Mouse (Mus musculus): ENCODE results near the gene Pgghg. TPM values are rescaled to one million over a fixed set of nuclear protein-coding genes. Genes with fewer than 3 reads are reported as not detected.
A peak's percentile ranks its signal among the peaks of the same experiment; 100 is the strongest.
"Not testable (repeated sequence)": the region's sequence is repeated elsewhere in the genome, so short reads cannot be mapped to it uniquely, and the experiment has no call there.

Pgghg gene
- polyA plus RNA-seq, 1 experiment from 2014 or later, result 21.2 TPM

- Histone ChIP-seq H3K4me2 (no peak overlapping the region), H3K4me3 (replicated peaks) (no peak overlapping the region), H3K27ac (0 out of 2 replicates have a peak overlapping the region, but pooled peaks have one; percentile 41), H3K27me3 (replicated peaks) (no peaks in the 10 kb centered on the region), H3K9ac (no peak overlapping the region), H3K36me3 (no peaks in the 10 kb centered on the region), H3K4me1 (peaks cover 26% of the 10 kb centered on the region), H3K9me3 (no peaks in the 10 kb centered on the region)
- ATAC-seq (ENCODE audit: insufficient read depth, low FRiP score, low read depth), result no peak
- 44% methylated on average over 3 of the region's 3 CpGs for WGBS
These were observed 34.3 kb downstream of the Pgghg start for GRCm38 (mm10) chr7:140975465-140975864.

DNA sequence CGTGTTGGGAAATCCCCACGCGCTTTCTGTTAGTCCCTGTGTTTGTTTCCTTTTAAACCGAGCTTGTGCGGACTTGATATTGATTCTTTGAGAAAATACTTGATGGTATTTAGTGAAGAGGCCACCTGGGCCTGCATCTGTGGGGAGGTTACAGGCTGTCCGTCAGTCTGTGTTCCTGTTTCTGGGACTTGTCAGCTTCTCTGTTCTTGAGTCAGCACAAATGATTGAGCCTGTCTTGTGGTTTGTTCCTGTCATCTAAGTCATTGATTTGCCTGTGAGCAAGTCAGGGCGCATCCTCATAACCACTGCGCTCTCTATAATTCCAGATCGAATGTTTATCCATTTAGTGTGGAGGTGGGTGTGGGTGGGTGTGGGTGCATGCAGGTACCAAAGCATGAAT is 35.5 kb downstream of the Pgghg start:
- H3K9ac ChIP-seq; H3K9me3 ChIP-seq; ATAC-seq (ENCODE audit: insufficient read depth, low FRiP score, low read depth); H3K27ac ChIP-seq; H3K4me3 ChIP-seq (replicated peaks); H3K36me3 ChIP-seq; H3K27me3 ChIP-seq (replicated peaks); H3K4me2 ChIP-seq: not testable (repeated sequence)
- WGBS, result 79% methylated on average over 9 of the region's 9 CpGs
- H3K4me1 ChIP-seq, result peaks cover 16% of the 10 kb centered on the region

DNA sequence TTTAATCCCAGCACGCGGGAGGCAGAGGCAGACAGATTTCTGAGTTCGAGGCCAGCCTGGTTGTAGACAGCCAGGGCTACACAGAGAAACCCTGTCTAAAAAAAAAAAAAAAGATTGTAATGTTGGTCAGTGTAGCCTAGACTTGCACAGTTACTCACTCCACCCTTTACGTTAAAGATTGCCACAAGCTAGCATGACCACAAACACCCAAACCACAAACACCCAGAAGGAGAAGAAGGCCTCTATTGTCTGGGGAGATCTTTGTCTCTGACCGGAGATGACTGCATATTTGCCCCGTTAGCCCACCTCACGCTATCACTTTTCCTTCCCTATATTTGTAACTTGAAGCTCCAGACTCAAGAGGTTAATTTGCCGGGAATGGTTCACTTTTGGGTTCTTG is 40.5 kb downstream of the Pgghg start:
- H3K27ac ChIP-seq, result no peak overlapping the region
- no peaks in the 10 kb centered on the region for H3K9me3 ChIP-seq
- H3K4me1 ChIP-seq, result no peaks in the 10 kb centered on the region
- H3K4me3 ChIP-seq (replicated peaks), result no peak overlapping the region
- H3K9ac ChIP-seq, result no peak overlapping the region
- no peaks in the 10 kb centered on the region for H3K27me3 ChIP-seq (replicated peaks)
- 85% methylated on average over 8 of the region's 8 CpGs for WGBS
- ATAC-seq (ENCODE audit: insufficient read depth, low FRiP score, low read depth), result no peak
- H3K36me3 ChIP-seq, result no peaks in the 10 kb centered on the region
- no peak overlapping the region for H3K4me2 ChIP-seq

- 85% methylated on average over 7 of the region's 7 CpGs for WGBS
- no peak for ATAC-seq (ENCODE audit: insufficient read depth, low FRiP score, low read depth)
- H3K4me2 ChIP-seq, result no peak overlapping the region
- H3K4me3 ChIP-seq (replicated peaks), result no peak overlapping the region
- H3K4me1 ChIP-seq, result no peaks in the 10 kb centered on the region
- H3K27me3 ChIP-seq (replicated peaks), result no peaks in the 10 kb centered on the region
- no peak overlapping the region for H3K9ac ChIP-seq
- no peaks in the 10 kb centered on the region for H3K36me3 ChIP-seq
- H3K27ac ChIP-seq, result no peak overlapping the region
- no peaks in the 10 kb centered on the region for H3K9me3 ChIP-seq
These were observed 41.8 kb downstream of the Pgghg start for GRCm38 (mm10) chr7:140982971-140983370.

DNA sequence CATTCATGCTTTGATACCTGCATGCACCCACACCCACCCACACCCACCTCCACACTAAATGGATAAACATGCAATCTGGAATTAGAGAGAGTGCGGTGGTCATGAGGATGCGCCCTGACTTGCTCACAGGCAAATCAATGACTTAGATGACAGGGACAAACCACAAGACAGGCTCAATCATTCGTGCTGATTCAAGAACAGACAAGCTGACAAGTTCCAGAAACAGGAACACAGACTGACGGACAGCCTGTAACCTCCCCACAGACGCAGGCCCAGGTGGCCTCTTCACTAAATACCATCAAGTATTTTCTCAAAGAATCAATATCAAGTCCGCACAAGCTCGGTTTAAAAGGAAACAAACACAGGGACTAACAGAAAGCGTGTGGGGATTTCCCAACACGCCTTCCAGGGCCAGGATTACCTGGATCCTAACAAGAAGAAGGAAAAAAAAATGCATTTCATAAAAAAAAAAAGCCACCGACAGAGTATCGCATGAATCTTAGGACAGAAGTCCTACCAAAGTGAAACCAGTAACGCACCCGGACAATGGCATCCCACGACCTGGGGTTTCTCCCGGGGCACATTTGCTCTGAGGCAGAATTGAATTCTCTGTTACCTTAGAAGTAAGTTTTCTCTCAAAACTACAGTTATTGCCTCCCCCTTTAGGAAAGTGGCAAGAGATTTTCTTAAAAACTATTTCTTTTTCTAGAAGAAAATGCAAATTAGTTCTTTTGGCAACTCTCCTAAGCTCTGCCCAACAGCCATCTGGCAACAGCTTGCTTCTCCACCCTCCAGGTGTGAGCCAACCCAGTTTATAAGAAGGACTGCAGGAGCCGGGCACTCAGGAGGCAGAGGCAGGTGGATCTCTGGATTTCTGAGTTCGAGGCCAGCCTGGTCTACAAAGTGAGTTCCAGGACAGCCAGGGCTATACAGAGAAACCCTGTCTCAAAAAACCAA is 46.3 kb downstream of the Pgghg start:
- Histone ChIP-seq H3K4me3 (replicated peaks) (no peak overlapping the region), H3K27me3 (replicated peaks) (no peaks in the 10 kb centered on the region), H3K4me1 (peaks cover 5% of the 10 kb centered on the region), H3K27ac (no peak overlapping the region), H3K9me3 (no peaks in the 10 kb centered on the region), H3K36me3 (no peaks in the 10 kb centered on the region), H3K9ac (no peak overlapping the region), H3K4me2 (no peak overlapping the region)
- WGBS, result 69% methylated on average over 17 of the region's 17 CpGs
- no peak for ATAC-seq (ENCODE audit: insufficient read depth, low FRiP score, low read depth)

- H3K9me3 ChIP-seq, result no peaks in the 10 kb centered on the region
These were observed 47.8 kb downstream of the Pgghg start for GRCm38 (mm10) chr7:140989022-140989421.

GRCm38 (mm10) chr7:140990185-140990584 is 49.0 kb downstream of the Pgghg start:
- WGBS, result 48% methylated on average over 6 of the region's 6 CpGs
- H3K4me3 ChIP-seq (replicated peaks), result no peak overlapping the region
- H3K4me2 ChIP-seq, result no peak overlapping the region
- no peaks in the 10 kb centered on the region for H3K9me3 ChIP-seq
- no peaks in the 10 kb centered on the region for H3K27me3 ChIP-seq (replicated peaks)
- no peak overlapping the region for H3K27ac ChIP-seq
- no peak overlapping the region for H3K9ac ChIP-seq
- peaks cover 5% of the 10 kb centered on the region for H3K4me1 ChIP-seq
- ATAC-seq (ENCODE audit: insufficient read depth, low FRiP score, low read depth), result no peak
- no peaks in the 10 kb centered on the region for H3K36me3 ChIP-seq

More at GRCm38 (mm10) chr7:140989022-140989421, 47.8 kb downstream of the Pgghg start:
- Histone ChIP-seq H3K9ac (no peak overlapping the region), H3K27ac (no peak overlapping the region), H3K4me2 (no peak overlapping the region), H3K4me3 (replicated peaks) (no peak overlapping the region), H3K36me3 (no peaks in the 10 kb centered on the region), H3K4me1 (peaks cover 5% of the 10 kb centered on the region), H3K27me3 (replicated peaks) (no peaks in the 10 kb centered on the region)
- 72% methylated on average over 4 of the region's 4 CpGs for WGBS
- no peak for ATAC-seq (ENCODE audit: insufficient read depth, low FRiP score, low read depth)

DNA sequence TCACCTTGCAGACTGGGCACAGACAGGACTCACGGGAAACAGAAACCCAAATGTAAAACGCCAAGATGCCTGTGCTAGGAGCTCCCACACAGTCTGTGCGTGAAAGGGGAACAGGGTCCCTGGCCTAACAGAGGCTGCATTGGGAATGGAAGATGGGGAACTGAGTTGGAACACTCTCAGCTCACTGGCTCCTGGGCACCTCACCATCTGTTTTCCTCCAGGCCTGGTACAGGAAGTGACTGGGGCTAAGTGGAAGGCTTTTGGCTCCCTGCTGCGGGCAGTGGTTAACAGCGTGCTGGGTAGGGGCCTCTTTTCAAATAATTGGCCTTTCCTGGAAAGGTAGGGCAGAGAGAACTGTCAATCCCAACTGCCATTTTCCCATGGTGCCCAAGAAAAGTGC is 49.4 kb downstream of the Pgghg start:
- H3K36me3 ChIP-seq, result no peaks in the 10 kb centered on the region
- no peaks in the 10 kb centered on the region for H3K9me3 ChIP-seq
- no peak overlapping the region for H3K9ac ChIP-seq
- H3K27me3 ChIP-seq (replicated peaks), result no peaks in the 10 kb centered on the region
- 64% methylated on average over 5 of the region's 5 CpGs for WGBS
- no peak for ATAC-seq (ENCODE audit: insufficient read depth, low FRiP score, low read depth)
- H3K27ac ChIP-seq, result no peak overlapping the region
- peaks cover 5% of the 10 kb centered on the region for H3K4me1 ChIP-seq
- no peak overlapping the region for H3K4me2 ChIP-seq
- no peak overlapping the region for H3K4me3 ChIP-seq (replicated peaks)

DNA sequence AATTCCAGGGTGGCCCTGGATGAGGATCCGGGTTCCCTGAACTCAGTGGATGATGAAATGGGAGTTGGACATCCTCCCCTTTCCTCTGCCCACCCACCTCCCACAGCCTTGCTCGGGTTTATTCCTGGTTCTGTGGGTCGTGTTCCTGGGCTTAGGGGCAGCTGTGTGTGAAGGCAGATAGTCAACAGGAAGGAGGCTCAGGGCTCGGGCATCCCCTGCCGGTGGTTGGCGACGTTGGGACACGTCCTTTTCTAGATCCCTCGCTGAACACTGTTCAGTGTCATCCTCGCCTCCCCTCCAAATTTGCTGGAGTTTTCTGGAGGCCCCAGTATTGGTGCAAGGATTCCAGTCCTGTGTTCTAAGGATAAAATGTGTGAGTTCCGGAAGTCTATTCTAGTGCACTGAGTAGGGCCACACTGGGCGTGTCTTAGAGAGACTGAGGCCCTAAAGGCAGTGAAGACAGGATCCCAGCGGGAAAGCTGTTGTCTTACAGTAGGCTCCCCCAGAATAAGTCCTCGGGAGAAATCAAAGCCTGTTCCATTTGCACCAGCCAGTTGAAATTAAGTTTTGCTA is 50.0 kb downstream of the Pgghg start:
- Histone ChIP-seq H3K4me1 (peaks cover 5% of the 10 kb centered on the region), H3K9me3 (no peaks in the 10 kb centered on the region), H3K27ac (no peak overlapping the region), H3K36me3 (no peaks in the 10 kb centered on the region), H3K27me3 (replicated peaks) (no peaks in the 10 kb centered on the region), H3K4me2 (no peak overlapping the region), H3K4me3 (replicated peaks) (no peak overlapping the region), H3K9ac (no peak overlapping the region)
- ATAC-seq (ENCODE audit: insufficient read depth, low FRiP score, low read depth), result no peak
- WGBS, result 83% methylated on average over 14 of the region's 14 CpGs

Other genes starting within 250 kb of the Pgghg start
- gene Olfr541, start 244.1 kb upstream of the Pgghg start, polyA plus RNA-seq (2015; fragmentation: Nextera tagmentation; extraction: Ambion mirVana), result not detected in 2 replicates
- 0.18 TPM in 1 of 2 replicates, not detected in the other for gene Cyp2e1, start 177.7 kb upstream of the Pgghg start, polyA plus RNA-seq (2015; fragmentation: Nextera tagmentation; extraction: Ambion mirVana)
- 0.23 and 0.30 TPM in 2 replicates for gene Syce1, start 153.5 kb upstream of the Pgghg start, polyA plus RNA-seq (2015; fragmentation: Nextera tagmentation; extraction: Ambion mirVana)
- gene Zfp941, start 119.2 kb upstream of the Pgghg start, polyA plus RNA-seq (2015; fragmentation: Nextera tagmentation; extraction: Ambion mirVana), result 1.5 and 1.7 TPM in 2 replicates
- gene Urah, start 106.4 kb upstream of the Pgghg start, polyA plus RNA-seq (2015; fragmentation: Nextera tagmentation; extraction: Ambion mirVana), result 13.9 and 23.4 TPM in 2 replicates
- gene Scgb1c1, start 95.8 kb upstream of the Pgghg start, polyA plus RNA-seq (2015; fragmentation: Nextera tagmentation; extraction: Ambion mirVana), result not detected in 2 replicates
- 0.17 TPM in 1 of 2 replicates, not detected in the other for gene Odf3, start 93.6 kb upstream of the Pgghg start, polyA plus RNA-seq (2015; fragmentation: Nextera tagmentation; extraction: Ambion mirVana)
- not detected in 2 replicates for gene Gm45785, start 85.1 kb upstream of the Pgghg start, polyA plus RNA-seq (2015; fragmentation: Nextera tagmentation; extraction: Ambion mirVana)
- 58.0 and 62.8 TPM in 2 replicates for gene Ric8a, start 84.4 kb upstream of the Pgghg start, polyA plus RNA-seq (2015; fragmentation: Nextera tagmentation; extraction: Ambion mirVana)
- gene Bet1l, start 83.8 kb upstream of the Pgghg start, polyA plus RNA-seq (2015; fragmentation: Nextera tagmentation; extraction: Ambion mirVana), result 44.7 and 50.1 TPM in 2 replicates
- 214 and 219 TPM in 2 replicates for gene Psmd13, start 59.4 kb upstream of the Pgghg start, polyA plus RNA-seq (2015; fragmentation: Nextera tagmentation; extraction: Ambion mirVana)
- gene Sirt3, start 59.1 kb upstream of the Pgghg start, polyA plus RNA-seq (2015; fragmentation: Nextera tagmentation; extraction: Ambion mirVana), result 25.7 and 28.7 TPM in 2 replicates
- gene Cox8b, start 40.9 kb upstream of the Pgghg start, polyA plus RNA-seq (2015; fragmentation: Nextera tagmentation; extraction: Ambion mirVana), result 0.76 and 2.6 TPM in 2 replicates
- 9.9 and 13.8 TPM in 2 replicates for gene Nlrp6, start 20.5 kb upstream of the Pgghg start, polyA plus RNA-seq (2015; fragmentation: Nextera tagmentation; extraction: Ambion mirVana)
- 3.2 and 3.6 TPM in 2 replicates for gene Ifitm5, start 8.9 kb downstream of the Pgghg start, polyA plus RNA-seq (2015; fragmentation: Nextera tagmentation; extraction: Ambion mirVana)
- gene Gm45717, start 14.5 kb downstream of the Pgghg start, polyA plus RNA-seq (2015; fragmentation: Nextera tagmentation; extraction: Ambion mirVana), result 0.40 and 0.71 TPM in 2 replicates
- 1,181 and 1,379 TPM in 2 replicates for gene Ifitm2, start 14.6 kb downstream of the Pgghg start, polyA plus RNA-seq (2015; fragmentation: Nextera tagmentation; extraction: Ambion mirVana)
- gene Ifitm1, start 25.8 kb downstream of the Pgghg start, polyA plus RNA-seq (2015; fragmentation: Nextera tagmentation; extraction: Ambion mirVana), result 179 and 209 TPM in 2 replicates
- gene Ifitm3, start 69.4 kb downstream of the Pgghg start, polyA plus RNA-seq (2015; fragmentation: Nextera tagmentation; extraction: Ambion mirVana), result 368 and 413 TPM in 2 replicates
- gene Ifitm6, start 76.5 kb downstream of the Pgghg start, polyA plus RNA-seq (2015; fragmentation: Nextera tagmentation; extraction: Ambion mirVana), result 7.6 and 8.1 TPM in 2 replicates
- not detected in 2 replicates for gene Gm17387, start 87.7 kb downstream of the Pgghg start, polyA plus RNA-seq (2015; fragmentation: Nextera tagmentation; extraction: Ambion mirVana)
- gene B4galnt4, start 119.7 kb downstream of the Pgghg start, polyA plus RNA-seq (2015; fragmentation: Nextera tagmentation; extraction: Ambion mirVana), result 7.0 and 9.2 TPM in 2 replicates
- gene Pkp3, start 136.8 kb downstream of the Pgghg start, polyA plus RNA-seq (2015; fragmentation: Nextera tagmentation; extraction: Ambion mirVana), result 38.4 and 47.2 TPM in 2 replicates
- 13.1 and 15.1 TPM in 2 replicates for gene Sigirr, start 159.2 kb downstream of the Pgghg start, polyA plus RNA-seq (2015; fragmentation: Nextera tagmentation; extraction: Ambion mirVana)
- 16.2 and 20.5 TPM in 2 replicates for gene Ano9, start 176.4 kb downstream of the Pgghg start, polyA plus RNA-seq (2015; fragmentation: Nextera tagmentation; extraction: Ambion mirVana)
- gene Ptdss2, start 181.0 kb downstream of the Pgghg start, polyA plus RNA-seq (2015; fragmentation: Nextera tagmentation; extraction: Ambion mirVana), result 58.6 and 60.7 TPM in 2 replicates
- 206 and 215 TPM in 2 replicates for gene Rnh1, start 231.5 kb downstream of the Pgghg start, polyA plus RNA-seq (2015; fragmentation: Nextera tagmentation; extraction: Ambion mirVana)